Mouse (Mus musculus) embryonic fibroblast, embryonic 13.5 days (primary cell): ENCODE measurements around the gene Rras.

Source experiments
- CTCF ChIP-seq: IDR thresholded peaks from 2 replicates; pipeline ENCODE4 v1.5.1; 2011; ENCODE audit warnings: mild to moderate bottlenecking, control low read depth, low read length, moderate library complexity, borderline replicate concordance; ENCODE audit not compliant: insufficient read depth
- POLR2A ChIP-seq: IDR thresholded peaks from 2 replicates; pipeline ENCODE4 v1.6.1; 2011; ENCODE audit warnings: low read depth, mild to moderate bottlenecking, control low read depth, low read length, moderate library complexity

DNA sequence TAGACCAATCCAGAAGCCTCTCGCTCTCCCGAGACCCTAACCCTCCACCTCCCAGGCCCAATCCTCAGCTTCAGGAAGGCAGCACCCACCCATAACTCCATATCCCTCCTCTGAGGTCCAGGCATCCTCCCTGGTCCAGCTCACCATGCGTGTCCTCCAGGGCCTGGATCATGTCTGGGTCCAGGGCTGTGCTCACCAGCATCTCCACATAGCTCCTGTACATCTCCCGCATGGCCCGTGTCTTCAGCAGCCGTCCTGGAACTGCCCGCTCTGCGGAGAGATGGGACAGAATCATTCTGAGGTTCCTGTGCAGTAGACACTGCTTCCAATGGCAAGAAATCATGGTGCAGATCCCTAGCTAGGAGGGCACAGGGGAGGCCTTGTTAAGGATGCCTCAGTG is 13.1 kb downstream of the Rras start:
- TF ChIP-seq CTCF: no peak
- TF ChIP-seq POLR2A: no peak
